Mouse (Mus musculus) duodenum, adult 2 months (tissue): ENCODE measurements around the gene Btbd35f2. TPM values are rescaled to one million over a fixed set of nuclear protein-coding genes. Genes with fewer than 3 reads are reported as not detected.

Source experiments
- polyA plus RNA-seq: library from polyadenylated mRNA; depleted of rRNA; stranded (reverse); fragments of >200 nt; gene quantifications from 2 replicates; pipeline ENCODE4 v1.2.3, GENCODE M21; 2012; ENCODE audit warnings: low replicate concordance; rRNA removed

The Btbd35f2 gene
- not detected in 2 replicates for polyA plus RNA-seq

GRCm38 (mm10) chrX:32278094-32278493 is at the start of gene Btbd35f2:
Btbd35f2 (plus strand) TSS chrX:32278394.

Other genes with a start within 250 kb of the Btbd35f2 start
- gene Btbd35f22, start 230.6 kb upstream of the Btbd35f2 start, polyA plus RNA-seq, result not detected in 2 replicates